Mouse (Mus musculus) mature B cell (primary cell): Measurements from ENCODE around the gene Nrxn3.

Source experiments
- in situ Hi-C: fragments of 300-500 bp; cut with MboI; formaldehyde crosslinking; loops from 2 replicates; pipeline ENCODE4 v1.14.3; 2019

Nrxn3 gene

DNA sequence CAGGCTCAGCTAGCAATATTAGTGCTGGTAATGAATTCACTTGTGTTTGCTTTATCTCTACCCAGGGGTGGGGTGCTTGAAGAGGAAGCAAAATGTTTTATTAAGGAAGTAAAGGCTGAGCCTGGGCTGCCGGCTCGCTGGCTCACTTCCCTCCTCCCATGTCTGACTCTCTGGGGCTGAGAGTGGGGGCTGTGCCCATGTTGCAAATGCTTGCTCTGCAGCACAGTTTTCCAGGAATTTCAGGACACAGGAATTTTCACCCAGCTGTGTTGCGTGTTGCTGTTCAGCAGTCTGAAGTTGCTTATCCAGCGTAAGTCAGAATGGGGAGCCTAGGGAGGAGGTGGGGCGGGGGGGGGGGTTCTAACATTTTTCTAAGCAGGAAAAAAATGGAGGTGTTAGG, 89.5 kb downstream of the Nrxn3 start:
- in situ Hi-C loops: no loop called here

GRCm38 (mm10) chr12:88816865-88817264, 94.2 kb downstream of the Nrxn3 start:
- in situ Hi-C loops: no loop called here

DNA sequence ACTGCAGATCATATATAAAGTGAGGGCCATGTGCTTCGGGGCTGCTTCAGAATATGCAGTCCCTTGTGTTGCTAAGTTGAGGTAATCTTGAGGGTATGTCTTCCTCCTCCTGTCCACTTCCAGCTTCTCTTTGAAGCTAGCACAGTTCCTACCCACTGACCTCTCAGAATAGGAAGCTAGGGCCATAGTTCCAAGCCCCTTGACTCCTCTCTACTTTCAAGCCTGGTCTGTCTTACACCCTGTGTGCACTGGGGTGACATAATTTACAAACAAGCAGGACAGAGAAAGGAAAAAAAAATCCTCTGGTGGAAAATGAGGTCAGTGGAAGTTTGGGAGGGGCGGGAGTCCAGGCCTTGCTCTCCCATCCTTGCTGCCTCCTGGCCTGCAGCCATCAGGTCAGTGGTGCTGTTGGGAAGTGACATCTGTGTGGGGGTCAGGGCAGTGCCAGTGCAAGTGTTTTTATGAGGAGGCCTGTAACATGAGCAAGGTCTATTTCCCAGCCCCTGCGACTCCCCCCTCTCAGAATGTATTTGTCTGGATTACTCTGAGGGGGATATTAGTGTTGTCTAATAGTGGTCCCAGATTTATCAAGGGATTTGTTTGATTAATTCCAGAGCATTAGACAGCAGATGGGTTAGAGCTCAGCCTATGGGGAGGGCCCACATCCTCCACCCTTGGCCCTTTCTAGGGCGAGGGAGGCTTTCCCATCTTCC, 96.1 kb downstream of the Nrxn3 start:
- in situ Hi-C loops: no loop called here

DNA sequence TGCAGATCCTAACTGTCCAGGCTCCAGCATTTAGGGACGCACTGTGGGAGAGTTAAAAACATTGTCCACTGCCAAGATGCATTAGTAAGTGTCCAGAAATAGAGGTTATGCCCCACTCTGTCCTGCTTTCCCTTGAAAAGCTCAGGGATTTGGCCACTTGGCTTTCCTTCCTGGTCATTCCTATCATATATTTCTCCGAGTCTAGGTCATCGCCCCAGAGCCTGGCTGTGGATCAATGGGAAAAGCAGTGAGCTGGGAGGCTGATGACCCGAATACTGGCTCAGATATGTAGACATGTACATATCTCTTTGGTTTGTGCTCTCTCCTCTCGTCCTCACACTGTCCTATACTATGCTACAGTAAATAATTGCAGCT, 96.6 kb downstream of the Nrxn3 start:
- in situ Hi-C loops: no loop called here

GRCm38 (mm10) chr12:88820131-88820530, 97.5 kb downstream of the Nrxn3 start:
- in situ Hi-C loops: no loop called here

DNA sequence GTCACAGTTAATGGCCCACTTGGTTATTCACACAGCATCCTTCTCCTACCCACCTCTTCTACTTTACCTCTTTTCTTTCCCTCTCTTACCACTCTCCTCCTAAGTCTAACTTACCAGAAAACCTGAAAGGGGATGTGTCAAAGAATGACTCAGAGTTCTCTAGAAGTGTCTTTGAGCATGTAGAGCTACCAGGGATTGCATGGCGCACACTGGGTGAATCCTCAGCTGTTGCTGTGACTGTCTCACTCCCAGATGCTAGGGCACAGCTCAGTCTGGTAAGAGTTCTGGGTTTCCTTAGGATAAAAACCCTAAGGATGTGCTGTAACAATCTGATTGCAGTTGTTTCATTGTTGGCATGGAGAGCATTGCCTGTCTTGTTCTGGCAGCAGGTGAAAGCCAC, 108.2 kb downstream of the Nrxn3 start:
- in situ Hi-C loops: no loop called here

GRCm38 (mm10) chr12:88835821-88836220, 113.1 kb downstream of the Nrxn3 start:
- in situ Hi-C loops: no loop called here

- in situ Hi-C loops: no loop called here
These were observed 117.0 kb downstream of the Nrxn3 start for GRCm38 (mm10) chr12:88839724-88840123.

- in situ Hi-C loops: no loop called here
These were observed 118.7 kb downstream of the Nrxn3 start for GRCm38 (mm10) chr12:88841350-88841749.

DNA sequence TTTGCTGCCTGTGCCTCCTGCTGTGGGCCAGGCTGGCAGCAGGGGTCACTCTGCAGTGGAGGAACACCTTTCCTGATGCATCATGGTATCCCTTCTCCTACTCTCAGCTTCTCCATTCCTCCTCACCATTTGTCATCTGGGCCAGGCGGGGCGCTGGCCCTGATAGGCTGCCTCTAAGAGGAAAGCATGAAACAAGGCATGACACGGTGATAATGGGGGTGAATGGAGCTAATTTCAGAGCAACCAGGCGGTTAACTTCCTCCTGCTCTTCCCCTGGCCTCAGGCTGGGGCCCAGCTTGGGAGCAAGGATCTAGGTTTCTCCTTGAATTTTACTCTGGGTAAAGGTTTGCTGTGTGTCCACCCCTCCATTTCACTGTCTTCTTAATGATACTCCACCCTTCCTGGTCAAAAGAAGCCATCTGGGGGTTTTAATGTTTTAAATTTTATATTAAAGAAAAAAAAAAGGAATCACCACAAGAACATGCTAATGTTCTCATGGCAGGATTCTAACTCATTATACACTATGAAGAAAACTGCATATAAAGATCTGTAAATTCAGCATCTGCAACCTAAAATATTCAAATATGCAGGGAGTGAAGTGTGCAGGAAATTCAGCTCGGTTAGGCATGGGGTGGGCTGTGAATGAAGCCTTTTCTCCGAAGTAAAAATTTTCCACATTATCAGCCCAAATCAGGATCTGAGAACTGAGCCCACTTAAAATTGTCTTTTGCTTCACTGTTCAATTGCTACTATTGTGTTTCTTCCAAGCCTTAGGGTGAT, 127.9 kb downstream of the Nrxn3 start:
- in situ Hi-C loops: no loop called here

GRCm38 (mm10) chr12:88854039-88854438, 131.4 kb downstream of the Nrxn3 start:
- in situ Hi-C loops: no loop called here

DNA sequence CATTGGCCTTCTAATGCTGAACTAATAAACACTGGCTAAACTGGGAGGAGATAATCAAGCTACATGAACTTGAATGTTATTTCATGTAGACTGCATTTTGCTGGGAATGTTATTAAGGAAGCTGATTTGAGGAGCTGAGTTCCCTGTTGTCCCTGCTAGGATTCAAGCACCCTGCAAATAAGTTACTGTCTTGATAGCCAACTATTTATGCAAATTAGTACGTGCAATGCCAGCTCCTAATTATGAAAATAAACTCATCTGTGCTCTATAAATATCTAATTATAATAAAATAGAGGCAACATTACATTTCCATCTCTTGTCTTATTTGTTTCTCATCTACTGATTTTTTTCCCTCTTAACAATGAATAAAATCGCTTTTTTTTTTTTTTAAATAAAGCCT, 135.0 kb downstream of the Nrxn3 start:
- in situ Hi-C loops: no loop called here

DNA sequence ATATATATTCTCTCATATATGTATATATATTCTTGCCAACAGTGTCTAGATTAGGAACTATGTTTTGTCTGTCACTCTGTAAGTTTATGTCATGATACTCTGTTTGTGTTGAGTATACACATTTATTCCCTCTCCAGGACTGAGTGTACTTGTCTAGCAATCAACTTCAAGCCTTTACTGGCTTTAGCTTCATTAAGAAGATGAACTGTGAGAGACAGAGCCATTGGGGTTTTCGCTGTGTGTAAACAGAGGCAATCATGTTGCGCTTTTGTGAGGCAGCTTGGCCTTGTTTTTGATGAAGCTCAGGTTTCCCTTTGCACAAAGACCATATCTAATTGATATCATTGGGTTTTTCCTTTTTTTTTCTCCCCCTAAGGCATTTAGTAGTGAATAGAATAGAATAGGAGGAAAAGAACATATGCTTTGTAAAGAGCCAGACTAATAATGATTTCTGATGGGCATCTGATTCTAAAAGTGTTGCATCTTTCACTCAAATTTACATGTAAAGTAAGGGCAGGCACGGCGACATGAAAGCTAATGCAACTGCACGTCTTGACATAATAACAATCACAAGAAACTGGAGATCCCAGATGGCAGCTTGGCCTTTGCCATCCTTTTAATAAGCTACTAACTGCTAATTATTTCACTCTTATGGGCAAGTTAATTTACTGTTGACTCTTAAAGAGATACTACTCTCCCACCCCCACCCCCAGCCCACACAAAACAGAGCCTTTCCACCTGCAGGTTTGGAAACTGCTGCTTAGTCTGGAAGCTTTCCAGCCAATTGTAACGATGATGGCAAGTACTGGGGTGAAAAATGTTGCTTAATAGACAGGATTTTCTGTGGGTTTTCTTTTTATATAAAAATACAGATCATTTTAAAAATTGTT, 137.0 kb downstream of the Nrxn3 start:
- in situ Hi-C loops: no loop called here

GRCm38 (mm10) chr12:88860397-88860796, 137.7 kb downstream of the Nrxn3 start:
- in situ Hi-C loops: no loop called here

DNA sequence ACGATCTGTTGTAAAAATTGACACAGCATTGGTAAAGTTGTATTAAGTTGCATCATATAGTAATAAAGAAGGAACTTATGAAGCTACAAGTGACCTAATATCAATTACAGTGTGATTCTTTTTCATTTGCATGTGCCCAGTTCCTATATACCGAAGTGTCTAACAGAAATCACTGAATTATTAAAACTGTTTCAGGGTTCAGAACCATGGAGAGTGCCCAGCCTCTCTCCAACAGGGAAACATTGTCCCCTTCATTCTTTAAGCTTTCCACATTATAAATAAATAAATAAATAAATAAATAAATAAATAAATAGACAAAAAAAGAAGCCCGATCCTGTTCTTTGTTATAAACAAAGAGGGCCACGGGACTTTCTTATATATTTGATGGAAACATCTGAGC, 140.4 kb downstream of the Nrxn3 start:
- in situ Hi-C loops: no loop called here

GRCm38 (mm10) chr12:88868288-88868687, 145.6 kb downstream of the Nrxn3 start:
- in situ Hi-C loops: no loop called here

DNA sequence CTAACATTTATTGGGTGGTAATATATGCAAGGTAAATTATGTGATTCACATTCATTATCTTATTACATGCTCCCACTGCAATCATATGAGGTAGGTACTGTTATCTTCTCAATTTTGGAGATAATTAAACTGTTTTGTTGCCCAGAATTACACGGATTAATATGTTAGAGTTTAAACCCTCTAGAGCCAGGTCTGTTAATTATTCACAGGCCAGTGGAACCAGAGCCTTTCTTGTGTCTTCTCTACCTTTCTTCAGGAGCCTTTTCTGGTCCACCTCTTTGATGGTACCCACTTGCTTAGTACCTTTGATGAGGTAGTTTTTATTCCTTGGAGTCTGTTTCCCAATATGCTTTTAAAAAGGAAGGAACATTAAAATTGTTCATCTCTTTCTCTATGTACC, 174.7 kb downstream of the Nrxn3 start:
- in situ Hi-C loops: no loop called here

DNA sequence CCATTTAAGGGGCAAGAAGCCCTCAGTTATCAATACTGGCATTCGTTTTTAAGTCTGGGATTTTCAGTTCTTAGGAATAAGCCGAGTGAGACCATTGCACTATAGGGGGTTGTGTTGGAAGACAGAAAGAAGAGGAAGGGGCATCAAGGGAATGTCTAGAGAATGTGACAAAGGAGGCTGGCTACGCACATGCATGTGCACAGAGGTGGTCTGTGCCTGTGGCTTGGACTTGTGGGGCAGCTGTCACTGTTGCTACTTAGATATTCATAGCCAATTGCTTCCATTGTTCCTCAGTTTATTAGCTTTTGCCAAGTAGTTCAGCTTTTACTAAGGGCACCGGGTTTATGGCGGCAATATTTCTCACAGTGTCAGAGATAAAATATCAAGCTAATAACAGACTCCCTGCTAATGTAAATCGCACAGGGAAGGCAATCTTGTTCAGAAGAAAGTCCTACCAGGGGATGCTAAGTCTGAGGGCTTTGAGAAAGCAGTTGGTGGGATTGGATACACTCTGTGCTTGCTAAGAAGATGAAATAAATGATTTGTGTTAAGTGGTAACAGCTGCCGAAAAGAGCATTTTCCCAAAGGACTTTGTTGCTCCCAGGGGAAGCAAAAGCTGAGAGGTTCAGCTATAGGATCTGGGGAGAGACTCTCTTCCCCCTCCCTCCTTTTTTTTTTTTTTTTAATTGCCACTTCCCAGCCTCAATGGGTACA, 177.5 kb downstream of the Nrxn3 start:
- in situ Hi-C loops: no loop called here

- in situ Hi-C loops: no loop called here
These were observed 178.0 kb downstream of the Nrxn3 start for GRCm38 (mm10) chr12:88900728-88901080.

DNA sequence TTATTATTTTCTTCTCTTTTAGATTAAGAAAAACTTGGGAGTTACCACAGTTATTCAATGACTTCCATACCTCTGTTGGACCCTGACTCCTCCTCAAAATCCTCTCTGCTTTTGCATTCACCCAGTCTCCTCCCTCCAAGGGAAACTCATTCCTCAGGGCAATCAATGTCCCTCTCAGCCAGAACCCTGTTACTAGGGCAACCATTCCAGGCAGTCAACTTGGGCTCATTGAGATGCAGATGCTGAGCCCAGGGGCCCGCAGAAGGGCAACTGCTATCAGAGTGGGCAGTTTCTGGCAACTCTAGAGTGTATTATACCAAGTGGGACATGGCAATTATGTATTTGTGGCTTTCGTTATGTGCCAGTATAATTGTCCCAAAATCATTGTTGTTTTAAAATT, 188.1 kb downstream of the Nrxn3 start:
- in situ Hi-C loops: no loop called here

GRCm38 (mm10) chr12:88916752-88917151, 194.1 kb downstream of the Nrxn3 start:
- in situ Hi-C loops: no loop called here

DNA sequence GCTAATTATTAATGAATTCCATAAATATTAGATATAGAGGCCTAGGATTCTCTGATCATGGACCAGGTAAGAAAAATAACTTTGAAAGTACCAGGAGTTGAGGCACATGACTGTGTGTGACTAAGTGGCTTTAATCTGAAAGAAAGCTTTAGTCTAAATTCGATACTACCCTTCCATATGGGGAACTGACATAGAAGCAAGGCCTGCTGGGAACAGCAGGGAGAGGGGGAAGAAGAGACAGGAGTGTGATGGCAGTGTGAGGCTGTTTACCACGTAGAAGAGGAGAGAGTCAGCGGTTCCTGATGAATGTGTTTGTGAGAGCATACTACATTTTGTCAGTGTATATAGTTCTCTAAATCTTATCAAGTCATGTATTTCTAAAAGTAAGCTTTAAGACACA, 202.2 kb downstream of the Nrxn3 start:
- in situ Hi-C loops: no loop called here
